Mouse (Mus musculus) limb, embryonic 15.5 days (tissue): ENCODE results near the gene Zbtb17. TPM values are rescaled to one million over a fixed set of nuclear protein-coding genes. Genes with fewer than 3 reads are reported as not detected.

Experiments
- ATAC-seq: fragments of 200-750 bp; cut with Nextera tagmentation; 2 replicates; pipeline ENCODE4 v1.8.0; 2017; ENCODE audit warnings: low read depth, moderate TSS enrichment; ENCODE audit not compliant: insufficient number of reproducible peaks, low FRiP score, low TSS enrichment
- H3K27ac ChIP-seq: fragments of 300-500 bp; sonication (generic); 2 replicates; pipeline ENCODE4 v1.5.1; 2015; ENCODE audit warnings: moderate library complexity, mild to moderate bottlenecking, inconsistent platforms
- H3K27me3 ChIP-seq: fragments of 300-500 bp; sonication (generic); 2 replicates; pipeline ENCODE4 v1.6.1; 2015; ENCODE audit warnings: inconsistent platforms
- H3K36me3 ChIP-seq: fragments of 300-500 bp; sonication (generic); 2 replicates; pipeline ENCODE4 v1.6.1; 2015; ENCODE audit warnings: inconsistent platforms
- H3K4me1 ChIP-seq: fragments of 300-500 bp; sonication (generic); 2 replicates; pipeline ENCODE4 v1.6.1; 2015; ENCODE audit warnings: inconsistent platforms
- H3K4me2 ChIP-seq: fragments of 300-500 bp; sonication (generic); 2 replicates; pipeline ENCODE4 v1.6.1; 2015; ENCODE audit warnings: mild to moderate bottlenecking, inconsistent platforms
- H3K4me3 ChIP-seq: fragments of 300-500 bp; sonication (generic); 2 replicates; pipeline ENCODE4 v1.5.1; 2015; ENCODE audit warnings: mild to moderate bottlenecking, inconsistent platforms
- H3K9ac ChIP-seq: fragments of 300-500 bp; sonication (generic); 2 replicates; pipeline ENCODE4 v1.6.1; 2015; ENCODE audit warnings: inconsistent platforms
- H3K9me3 ChIP-seq: fragments of 300-500 bp; sonication (generic); 2 replicates; pipeline ENCODE4 v1.6.1; 2016; ENCODE audit warnings: inconsistent platforms
- WGBS: fragments of 180-500 bp; shearing (Covaris S2); methylation state at CpG from one replicate; pipeline ENCODE4 v1.1.7; 2015; 5-methylcytosine and 5-hydroxymethylcytosine counted together
- polyA plus RNA-seq: library from polyadenylated mRNA; unstranded; fragments of >200 nt; fragmentation: Nextera tagmentation; extraction: Ambion mirVana; gene quantifications from 2 replicates; pipeline ENCODE4 v1.2.1, GENCODE M21; 2015

Gene Zbtb17
- polyA plus RNA-seq, 1 experiment from 2014 or later: 31.2 TPM

- no peak for ATAC-seq
- H3K27ac ChIP-seq: no peak overlapping the region
- peaks cover 24% of the 10 kb centered on the region for H3K4me1 ChIP-seq
- H3K36me3 ChIP-seq: no peaks in the 10 kb centered on the region
- no peaks in the 10 kb centered on the region for H3K27me3 ChIP-seq
- no peak overlapping the region for H3K9ac ChIP-seq
- H3K9me3 ChIP-seq: no peaks in the 10 kb centered on the region
- 79% methylated on average over 6 of the region's 6 CpGs for WGBS
- H3K4me3 ChIP-seq: no peak overlapping the region
- no peak overlapping the region for H3K4me2 ChIP-seq
These were observed 15.1 kb upstream of the Zbtb17 start for GRCm38 (mm10) chr4:141429381-141429780.

- ATAC-seq: no peak
- WGBS: 47% methylated on average over 9 of the region's 9 CpGs
- no peaks in the 10 kb centered on the region for H3K27me3 ChIP-seq
- no peaks in the 10 kb centered on the region for H3K9me3 ChIP-seq
- no peak overlapping the region for H3K4me2 ChIP-seq
- peaks cover 23% of the 10 kb centered on the region for H3K4me1 ChIP-seq
- no peak overlapping the region for H3K27ac ChIP-seq
- H3K4me3 ChIP-seq: no peak overlapping the region
- no peaks in the 10 kb centered on the region for H3K36me3 ChIP-seq
- no peak overlapping the region for H3K9ac ChIP-seq
These were observed 14.6 kb upstream of the Zbtb17 start for GRCm38 (mm10) chr4:141429847-141430246.

GRCm38 (mm10) chr4:141430997-141431396 is 13.5 kb upstream of the Zbtb17 start:
- no peaks in the 10 kb centered on the region for H3K27me3 ChIP-seq
- no peak overlapping the region for H3K9ac ChIP-seq
- WGBS: 40% methylated on average over 9 of the region's 9 CpGs
- no peaks in the 10 kb centered on the region for H3K9me3 ChIP-seq
- peaks cover 11% of the 10 kb centered on the region for H3K4me1 ChIP-seq
- H3K36me3 ChIP-seq: no peaks in the 10 kb centered on the region
- no peak overlapping the region for H3K4me3 ChIP-seq
- H3K4me2 ChIP-seq: no peak overlapping the region
- no peak for ATAC-seq
- H3K27ac ChIP-seq: no peak overlapping the region

- H3K4me3 ChIP-seq: no peak overlapping the region
- no peak overlapping the region for H3K4me2 ChIP-seq
- no peaks in the 10 kb centered on the region for H3K9me3 ChIP-seq
- no peak overlapping the region for H3K27ac ChIP-seq
- no peaks in the 10 kb centered on the region for H3K27me3 ChIP-seq
- H3K4me1 ChIP-seq: 0 out of 2 replicates have a peak, but pooled peaks cover 6% of the 10 kb centered on the region
- no peaks in the 10 kb centered on the region for H3K36me3 ChIP-seq
- no peak for ATAC-seq
- WGBS: 49% methylated on average over 14 of the region's 14 CpGs
- H3K9ac ChIP-seq: no peak overlapping the region
These were observed 11.8 kb upstream of the Zbtb17 start for GRCm38 (mm10) chr4:141432666-141433065.

GRCm38 (mm10) chr4:141433191-141433590 is 11.3 kb upstream of the Zbtb17 start:
- H3K27me3 ChIP-seq: no peaks in the 10 kb centered on the region
- 80% methylated on average over 18 of the region's 18 CpGs for WGBS
- no peak for ATAC-seq

GRCm38 (mm10) chr4:141435974-141436373 is 8.5 kb upstream of the Zbtb17 start, which contains the start of gene Srarp:
Gene Srarp, minus strand, starts transcription at chr4:141436105.
- 80% methylated on average over 1 of the region's 1 CpGs for WGBS
- H3K27ac ChIP-seq: no peak within 1 kb of the TSS
- no peak within 1 kb of the TSS for H3K4me2 ChIP-seq
- no peak within 1 kb of the TSS for H3K4me3 ChIP-seq
- 0 out of 2 replicates have a peak, but pooled peaks cover 9% of the 10 kb centered on the region for H3K4me1 ChIP-seq
- H3K9me3 ChIP-seq: no peaks in the 10 kb centered on the region
- H3K36me3 ChIP-seq: no peaks in the 10 kb centered on the region
- no peaks in the 10 kb centered on the region for H3K27me3 ChIP-seq
- no peak within 1 kb of the TSS for H3K9ac ChIP-seq
- ATAC-seq: no peak

More at GRCm38 (mm10) chr4:141433191-141433590, 11.3 kb upstream of the Zbtb17 start:
- H3K4me3 ChIP-seq: no peak overlapping the region
- H3K9me3 ChIP-seq: no peaks in the 10 kb centered on the region
- 0 out of 2 replicates have a peak, but pooled peaks cover 6% of the 10 kb centered on the region for H3K4me1 ChIP-seq
- no peak overlapping the region for H3K4me2 ChIP-seq
- H3K36me3 ChIP-seq: no peaks in the 10 kb centered on the region
- H3K9ac ChIP-seq: no peak overlapping the region
- H3K27ac ChIP-seq: no peak overlapping the region

- Histone ChIP-seq H3K4me1 (peaks cover 9% of the 10 kb centered on the region), H3K27ac (no peak overlapping the region), H3K9me3 (no peaks in the 10 kb centered on the region), H3K4me3 (no peak overlapping the region), H3K9ac (no peak overlapping the region), H3K27me3 (no peaks in the 10 kb centered on the region), H3K4me2 (no peak overlapping the region), H3K36me3 (no peaks in the 10 kb centered on the region)
- WGBS: 74% methylated on average over 12 of the region's 12 CpGs
- ATAC-seq: no peak
These were observed 5.2 kb upstream of the Zbtb17 start for GRCm38 (mm10) chr4:141439083-141439803.

GRCm38 (mm10) chr4:141440877-141441276 is 3.6 kb upstream of the Zbtb17 start:
- no peak overlapping the region for H3K9ac ChIP-seq
- H3K36me3 ChIP-seq: no peaks in the 10 kb centered on the region
- no peaks in the 10 kb centered on the region for H3K27me3 ChIP-seq
- ATAC-seq: no peak
- H3K4me2 ChIP-seq: no peak overlapping the region
- H3K4me1 ChIP-seq: peaks cover 17% of the 10 kb centered on the region
- H3K9me3 ChIP-seq: no peaks in the 10 kb centered on the region
- H3K27ac ChIP-seq: no peak overlapping the region
- no peak overlapping the region for H3K4me3 ChIP-seq

GRCm38 (mm10) chr4:141443641-141444429 is 619 bp upstream of the Zbtb17 start:
- no peak for ATAC-seq
- Histone ChIP-seq H3K27ac (peak overlapping the region; percentile 70; the same call in 1 of the 2 replicates), H3K9ac (peak overlapping the region; percentile 91; the same call in 1 of the 2 replicates), H3K9me3 (no peaks in the 10 kb centered on the region), H3K4me1 (peaks cover 25% of the 10 kb centered on the region), H3K27me3 (no peaks in the 10 kb centered on the region), H3K36me3 (peaks cover 20% of the 10 kb centered on the region), H3K4me3 (peak overlapping the region; percentile 99), H3K4me2 (peak overlapping the region; percentile 86)
- 52% methylated on average over 11 of the region's 11 CpGs for WGBS

GRCm38 (mm10) chr4:141445328-141445720 is 870 bp downstream of the Zbtb17 start:
- Histone ChIP-seq H3K9ac (peak overlapping the region; percentile 91), H3K27me3 (no peaks in the 10 kb centered on the region)

GRCm38 (mm10) chr4:141446211-141446610 is 1.8 kb downstream of the Zbtb17 start:
- Histone ChIP-seq H3K4me3 (no peak overlapping the region), H3K36me3 (peaks cover 41% of the 10 kb centered on the region), H3K27me3 (no peaks in the 10 kb centered on the region), H3K4me2 (no peak overlapping the region), H3K9ac (no peak overlapping the region), H3K9me3 (no peaks in the 10 kb centered on the region), H3K4me1 (peaks cover 22% of the 10 kb centered on the region), H3K27ac (no peak overlapping the region)
- no peak for ATAC-seq
- 67% methylated on average over 7 of the region's 7 CpGs for WGBS

More at GRCm38 (mm10) chr4:141445328-141445720, 870 bp downstream of the Zbtb17 start:
- Histone ChIP-seq H3K4me1 (peaks cover 22% of the 10 kb centered on the region), H3K36me3 (peaks cover 35% of the 10 kb centered on the region), H3K4me2 (peak overlapping the region; percentile 86), H3K27ac (0 out of 2 replicates have a peak overlapping the region, but pooled peaks have one; percentile 70), H3K9me3 (no peaks in the 10 kb centered on the region), H3K4me3 (peak overlapping the region; percentile 99)
- 9% methylated on average over 14 of the region's 14 CpGs for WGBS
- ATAC-seq: no peak

- H3K27me3 ChIP-seq: no peaks in the 10 kb centered on the region
- no peak overlapping the region for H3K9ac ChIP-seq
- no peaks in the 10 kb centered on the region for H3K9me3 ChIP-seq
- peaks cover 64% of the 10 kb centered on the region for H3K36me3 ChIP-seq
- WGBS: 84% methylated on average over 2 of the region's 2 CpGs
- H3K4me1 ChIP-seq: peaks cover 18% of the 10 kb centered on the region
- H3K4me2 ChIP-seq: no peak overlapping the region
- no peak overlapping the region for H3K27ac ChIP-seq
- no peak overlapping the region for H3K4me3 ChIP-seq
- ATAC-seq: no peak
These were observed 6.8 kb downstream of the Zbtb17 start for GRCm38 (mm10) chr4:141451251-141451650.
